In genomic region chrX:135797212-135797644, GRCm38 (mm10) we compare ENCODE assay signal across 8 mouse cellular contexts. TPM values are rescaled to one million over a fixed set of nuclear protein-coding genes. Genes with fewer than 3 reads are reported as not detected.
DNase-seq lines count a peak whose midpoint lies in the region; ATAC-seq and TF ChIP-seq lines count a peak whose summit lies in the region.
"Not testable (repeated sequence)": the region's sequence is repeated elsewhere in the genome, so short reads cannot be mapped to it uniquely, and the experiment has no call there.

TSS of gene Bhlhb9 (plus strand) at chrX:135797594.

- H3K9me3 ChIP-seq in forebrain, embryonic 16.5 days (ENCODE audit: control insufficient read depth, low read length); liver, embryonic 16.5 days (replicated peaks; ENCODE audit: control insufficient read depth, low read length); neural tube, embryonic 13.5 days: not testable (repeated sequence)

- DNase-seq in MEL-GATA-1-ER (ENCODE audit: extremely low read depth, low read depth): peak; percentile 16
- DNase-seq in cerebellum, adult 2 months: peak; percentile 71 to 75
- DNase-seq in heart, postnatal 36 days: peak; percentile 22 to 42
- DNase-seq in layer of hippocampus, adult 11-12 months (ENCODE audit: low spot score): peak; percentile 41
- peak; percentile 43 for DNase-seq in thymus, adult 2 months

- H3K4me3 ChIP-seq in cerebellum, adult 2 months (replicated peaks; ENCODE audit: insufficient read depth, low read depth, low read length): peak within 1 kb of the TSS; percentile 85
- H3K4me3 ChIP-seq in forebrain, embryonic 16.5 days (replicated peaks; ENCODE audit: low read length): peak within 1 kb of the TSS; percentile 61
- H3K4me3 ChIP-seq in liver, embryonic 16.5 days (ENCODE audit: low read depth, low read length): peak within 1 kb of the TSS; percentile 47
- peak within 1 kb of the TSS; percentile 63 for H3K4me3 ChIP-seq in neural tube, embryonic 13.5 days
- peak within 1 kb of the TSS; percentile 66 for H3K4me3 ChIP-seq in thymus, adult 2 months (ENCODE audit: control insufficient read depth, insufficient read depth, low read length)

- not testable (repeated sequence) for TF ChIP-seq POLR2A in cerebellum, adult 2 months (IDR thresholded peaks at IDR 0.05; ENCODE audit: borderline replicate concordance, insufficient read depth, low read length); thymus, adult 2 months (IDR thresholded peaks at IDR 0.05; ENCODE audit: control insufficient read depth, extremely low read depth, insufficient read depth, low read length, poor library complexity)

- H3K36me3 ChIP-seq in forebrain, embryonic 16.5 days (ENCODE audit: control insufficient read depth, insufficient read depth); liver, embryonic 16.5 days (ENCODE audit: control insufficient read depth, insufficient read depth); thymus, adult 2 months (ENCODE audit: control insufficient read depth, insufficient read depth, low read length): not testable (repeated sequence)
- peaks cover 34% of the 10 kb centered on the region for H3K36me3 ChIP-seq in neural tube, embryonic 13.5 days

- not testable (repeated sequence) for H3K4me1 ChIP-seq in cerebellum, adult 2 months (ENCODE audit: control insufficient read depth, insufficient read depth, low read length); forebrain, embryonic 16.5 days (replicated peaks; ENCODE audit: control insufficient read depth, insufficient read depth, low read length); liver, embryonic 16.5 days (ENCODE audit: control insufficient read depth, low read depth, low read length); neural tube, embryonic 13.5 days (replicated peaks); thymus, adult 2 months (replicated peaks; ENCODE audit: control insufficient read depth, insufficient read depth, low read length)

- peak within 1 kb of the TSS; percentile 69 for H3K9ac ChIP-seq in forebrain, embryonic 16.5 days (replicated peaks; ENCODE audit: low read depth, low read length)
- peak within 1 kb of the TSS; percentile 16; the same call in 1 of the 2 replicates for H3K9ac ChIP-seq in liver, embryonic 16.5 days (ENCODE audit: low read depth, low read length)
- H3K9ac ChIP-seq in neural tube, embryonic 13.5 days: peak within 1 kb of the TSS; percentile 85

- peak; percentile 13; the same call in 1 of the 2 replicates for ATAC-seq in forebrain, embryonic 16.5 days
- ATAC-seq in liver, embryonic 16.5 days (ENCODE audit: low read depth); neural tube, embryonic 13.5 days (ENCODE audit: low read depth): not testable (repeated sequence)

- peak within 1 kb of the TSS; percentile 81 for H3K27ac ChIP-seq in cerebellum, adult 2 months (ENCODE audit: insufficient read depth, low read length)
- peak within 1 kb of the TSS; percentile 63 for H3K27ac ChIP-seq in forebrain, embryonic 16.5 days (ENCODE audit: low read length)
- not testable (repeated sequence) for H3K27ac ChIP-seq in liver, embryonic 16.5 days (ENCODE audit: low read length); thymus, adult 2 months (ENCODE audit: control insufficient read depth, insufficient read depth, low read length)
- peak within 1 kb of the TSS; percentile 81 for H3K27ac ChIP-seq in neural tube, embryonic 13.5 days (replicated peaks)

- WGBS in cerebellum, adult 2 months: 22% methylated on average over 4 of the region's 5 CpGs
- WGBS in forebrain, embryonic 16.5 days: 17% methylated on average over 3 of the region's 5 CpGs
- 7% methylated on average over 2 of the region's 5 CpGs for WGBS in liver, embryonic 16.5 days (ENCODE audit: insufficient replicate concordance)
- WGBS in neural tube, embryonic 13.5 days: 27% methylated on average over 5 of the region's 5 CpGs
- WGBS in thymus, adult 2 months: 35% methylated on average over 3 of the region's 5 CpGs

- H3K27me3 ChIP-seq in cerebellum, adult 2 months (ENCODE audit: control insufficient read depth, insufficient read depth, low read length); forebrain, embryonic 16.5 days (replicated peaks; ENCODE audit: control insufficient read depth, insufficient read depth, low read length); liver, embryonic 16.5 days (ENCODE audit: control insufficient read depth, insufficient read depth, low read depth, low read length); neural tube, embryonic 13.5 days; thymus, adult 2 months (ENCODE audit: control insufficient read depth, insufficient read depth, low read length): not testable (repeated sequence)

- peak within 1 kb of the TSS; percentile 55 for H3K4me2 ChIP-seq in forebrain, embryonic 16.5 days (ENCODE audit: low read length)
- peak within 1 kb of the TSS; percentile 54 for H3K4me2 ChIP-seq in liver, embryonic 16.5 days (ENCODE audit: low read depth, low read length)
- peak within 1 kb of the TSS; percentile 58 for H3K4me2 ChIP-seq in neural tube, embryonic 13.5 days

- intact Hi-C loops in heart, postnatal 36 days (cut with DNase I): loop anchor here (5.0 kb wide), 2 partner anchors 35 to 230 kb away; no protein-coding TSS in a partner anchor

- peak; percentile 30; the same call in 1 of the 2 replicates for TF ChIP-seq CTCF in cerebellum, adult 2 months (IDR thresholded peaks at IDR 0.05; ENCODE audit: borderline replicate concordance, insufficient read depth, low read depth, low read length)
- not testable (repeated sequence) for TF ChIP-seq CTCF in thymus, adult 2 months (IDR thresholded peaks at IDR 0.05; ENCODE audit: borderline replicate concordance, control insufficient read depth, extremely low read depth, insufficient read depth, low read length, poor library complexity)

RNA-seq across cellular contexts. Expression of gene Bhlhb9, which starts in this region (rescaled TPM):
- 32.3 and 34.1 TPM in 2 replicates for polyA plus RNA-seq in cerebellum, adult 2 months (2012; rRNA removed)
- polyA plus RNA-seq in forebrain, embryonic 16.5 days (2015; fragmentation: Nextera tagmentation; extraction: Ambion mirVana): 106 and 110 TPM in 2 replicates
- total RNA-seq in heart, postnatal 36 days (2021): 10 to 100 TPM; 10.6 to 17.6 TPM
- polyA plus RNA-seq in liver, embryonic 16.5 days (2015; fragmentation: Nextera tagmentation; extraction: Ambion mirVana): 9.8 and 10.4 TPM in 2 replicates
- polyA plus RNA-seq in neural tube, embryonic 13.5 days (2015; fragmentation: Nextera tagmentation; extraction: Ambion mirVana): 106 TPM in 2 replicates
- 11.5 and 14.6 TPM in 2 replicates for polyA plus RNA-seq in thymus, adult 2 months (2012; rRNA removed)

Comparison
In these comparisons a context has a peak if more than half of its experiments do, and no peak if none do; other contexts are left out.
1. DNase-seq: peak in every context shown above with its lines; median percentile 73 in cerebellum, adult 2 months; 43 in thymus, adult 2 months; 41 in layer of hippocampus, adult 11-12 months; 32 in heart, postnatal 36 days; 16 in MEL-GATA-1-ER.
2. H3K9ac ChIP-seq: peak in every context shown above with its lines; median percentile 85 in neural tube, embryonic 13.5 days; 69 in forebrain, embryonic 16.5 days; 16 in liver, embryonic 16.5 days.